Mouse (Mus musculus): ENCODE measurements at regions not wholly inside any gene's neighbourhood (a gene's known extent, or its start where the extent isn't known, plus 50 kb on each side); places are given as distances from the start of the nearest gene placed in this dataset.

DNA sequence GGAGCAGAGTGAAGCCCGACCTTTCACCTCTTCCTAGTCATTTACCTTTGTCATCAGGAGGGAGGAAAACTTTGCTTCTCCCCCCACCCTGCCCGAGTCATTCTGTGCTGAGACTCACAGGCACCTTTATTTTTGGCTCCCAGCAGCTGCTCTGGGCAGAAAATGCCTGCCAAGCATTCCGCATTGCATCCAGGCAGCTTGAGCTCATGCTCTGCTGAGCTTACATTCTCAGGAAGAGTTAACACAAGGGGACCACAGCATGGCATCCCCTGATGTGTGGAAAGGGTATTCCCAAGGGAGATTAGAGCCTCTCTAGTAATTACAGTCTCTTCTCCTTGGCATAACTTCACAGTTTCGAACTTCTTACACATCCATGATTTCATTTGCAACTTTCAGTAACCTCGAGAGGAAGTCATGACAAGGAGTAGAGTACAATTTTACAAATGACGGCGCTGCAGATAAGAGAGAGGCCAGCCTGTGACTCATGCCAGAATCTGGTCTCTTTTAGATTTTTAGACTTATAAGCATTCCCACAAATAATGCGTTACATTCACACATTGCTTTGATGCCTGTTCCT is 370.3 kb downstream of the Gpam start:
- TF ChIP-seq CTCF (IDR thresholded peaks at IDR 0.05; ENCODE audit: low read depth) (no peak), EP300 (optimal IDR thresholded peaks at IDR 0.05) (no peak)

Measured in stomach, postnatal 0 days (tissue).